Mouse (Mus musculus) mouse trophoblast stem cell (cell line): ENCODE data around the gene Galr3.
"Not testable (repeated sequence)": the region's sequence is repeated elsewhere in the genome, so short reads cannot be mapped to it uniquely, and the experiment has no call there.

Experiments used
- in situ Hi-C, 2 experiments: fragments of 300-500 bp; cut with MseI, MboI; formaldehyde crosslinking; loops; 2 replicates in 1 of 2; 3 replicates in 1 of 2; pipeline ENCODE4 v1.15.1; 2025

The Galr3 gene

DNA sequence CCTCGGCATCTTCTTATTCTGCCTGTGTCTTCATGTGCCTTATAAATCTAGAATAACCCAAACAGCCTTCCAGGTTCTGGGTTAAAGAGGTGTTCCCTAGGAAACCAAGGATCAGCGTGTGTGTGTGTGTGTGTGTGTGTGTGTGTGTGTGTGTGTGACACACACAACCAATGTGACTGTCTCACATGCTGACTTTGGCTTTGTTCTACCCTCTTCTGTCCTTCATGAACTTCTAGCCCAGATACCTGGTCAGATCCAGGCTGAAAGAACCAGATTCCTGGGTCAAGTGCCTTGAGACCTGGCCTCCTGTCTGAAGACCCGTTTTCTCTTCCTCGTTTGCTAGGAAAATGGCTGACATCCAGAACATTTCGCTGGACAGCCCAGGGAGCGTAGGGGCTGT lies at the start of gene Galr3:
Gene Galr3 (plus strand): TSS at position 301 of the 400 bp plus-strand sequence.
- in situ Hi-C loops = no loop called here

DNA sequence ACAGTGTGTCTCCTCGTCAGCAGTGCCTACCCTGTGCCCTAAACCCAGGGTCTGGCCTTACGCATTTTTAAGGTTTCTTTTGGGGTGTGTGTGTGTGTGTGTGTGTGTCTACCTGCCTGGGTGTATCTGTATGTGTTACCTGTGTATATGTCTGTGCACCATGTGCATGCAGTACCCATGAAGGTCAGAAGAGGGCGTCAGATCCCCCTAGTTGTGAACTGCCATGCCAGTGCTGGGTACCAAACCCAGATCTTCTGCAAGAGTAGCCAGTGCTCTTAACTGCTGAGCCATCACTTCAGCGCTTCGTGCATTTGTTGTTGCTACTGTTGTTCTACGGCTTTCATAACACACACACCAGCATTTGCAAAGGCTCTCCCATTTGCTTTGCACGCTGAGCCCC lies 49.5 kb upstream of the Galr3 start:
- in situ Hi-C loops = no loop called here

DNA sequence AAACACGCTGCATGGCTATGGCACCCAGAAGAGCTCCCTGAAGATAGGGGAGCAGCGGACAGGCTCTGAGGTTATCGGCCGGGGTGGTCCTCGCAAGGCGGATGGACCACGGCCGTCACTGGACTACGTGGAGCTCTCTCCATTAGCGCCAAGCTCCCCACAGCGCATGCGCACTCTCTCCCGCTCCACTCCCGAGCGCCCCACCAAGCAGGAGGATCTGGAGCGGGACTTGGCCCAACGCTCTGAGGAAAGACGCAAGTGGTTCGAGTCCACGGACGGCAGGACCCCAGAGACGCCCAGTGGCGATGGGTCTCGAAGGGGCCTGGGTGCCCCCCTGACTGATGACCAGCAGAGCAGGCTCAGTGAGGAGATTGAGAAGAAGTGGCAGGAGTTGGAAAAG lies 48.8 kb upstream of the Galr3 start:
- in situ Hi-C loops = no loop called here

DNA sequence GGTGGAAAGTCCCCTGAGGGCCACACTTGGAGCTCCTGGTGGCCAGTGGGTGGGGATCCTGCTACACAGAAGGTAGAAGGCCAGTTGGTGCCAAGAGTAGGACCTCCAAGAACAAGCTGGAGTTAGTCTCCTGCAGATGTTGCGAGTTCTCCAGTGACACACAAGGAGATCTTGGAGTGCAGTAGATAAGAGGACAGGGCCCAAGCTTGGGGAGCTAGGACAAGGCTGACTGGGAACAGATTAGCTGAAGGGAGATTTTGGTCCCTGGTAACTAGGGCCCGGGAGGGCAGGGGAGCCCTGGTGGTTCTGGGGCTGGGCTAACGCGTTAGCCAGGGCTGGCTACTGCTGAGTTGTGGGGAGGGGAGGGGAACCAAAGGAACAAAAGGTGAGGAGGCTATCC lies 45.8 kb upstream of the Galr3 start:
- in situ Hi-C loops = no loop called here

DNA sequence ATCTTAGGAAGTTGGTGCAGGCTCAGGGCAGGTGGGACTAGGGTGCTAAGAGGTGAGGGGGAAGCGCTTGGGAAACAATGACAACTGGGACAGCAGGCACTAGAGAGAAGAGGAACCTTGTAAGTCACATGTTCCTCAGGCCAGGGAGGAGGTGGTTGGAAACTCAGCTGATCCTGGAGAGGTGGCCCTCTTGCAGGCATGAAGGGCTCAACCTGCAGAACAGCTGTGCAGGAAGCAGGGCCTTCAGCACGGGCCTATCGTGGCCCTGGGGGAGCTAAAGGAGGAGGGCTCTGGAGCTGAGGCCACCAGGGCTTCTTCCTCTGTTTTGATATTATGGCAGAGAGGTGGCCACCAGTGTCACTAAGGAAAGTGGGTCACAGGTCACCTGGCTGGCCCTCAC lies 45.0 kb upstream of the Galr3 start:
- in situ Hi-C loops = no loop called here

DNA sequence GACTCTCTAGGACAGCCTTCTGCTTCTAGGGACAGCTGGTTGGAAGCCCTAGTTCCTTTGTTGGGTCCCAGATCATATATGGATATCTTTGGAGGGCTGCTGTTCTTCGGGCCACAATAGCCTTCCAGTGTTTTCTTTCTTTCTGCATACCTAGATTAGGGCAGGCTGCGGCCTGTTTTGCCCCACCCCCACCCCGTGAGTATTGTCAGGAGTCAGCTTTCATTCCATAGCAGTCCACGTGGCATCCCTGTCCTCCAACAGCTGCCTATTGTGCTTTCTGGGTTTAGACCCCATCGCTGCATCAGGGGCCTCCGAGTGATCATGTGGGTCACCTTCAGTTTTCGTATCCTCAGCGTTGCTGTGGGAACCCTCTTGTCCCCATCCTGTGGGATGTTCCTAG lies 43.3 kb upstream of the Galr3 start:
- in situ Hi-C loops = no loop called here

DNA sequence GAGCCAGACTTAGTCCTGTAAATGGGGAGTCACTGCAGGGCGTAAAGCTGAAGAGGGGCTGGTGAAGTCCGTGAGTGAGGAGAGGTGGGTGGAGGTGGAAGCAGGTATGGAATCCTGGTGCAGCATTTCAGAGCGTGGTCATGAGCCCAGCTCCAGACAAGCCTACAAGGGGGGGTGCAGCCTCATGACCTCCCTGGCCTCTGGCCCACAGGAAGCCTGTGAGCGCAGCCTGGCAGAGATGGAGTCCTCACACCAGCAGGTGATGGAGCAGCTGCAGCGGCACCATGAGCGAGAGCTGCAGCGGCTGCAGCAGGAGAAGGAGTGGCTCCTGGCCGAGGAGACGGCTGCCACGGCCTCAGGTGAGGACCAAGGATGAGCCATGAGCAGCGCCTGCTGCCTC lies 42.1 kb upstream of the Galr3 start:
- in situ Hi-C loops = no loop called here

DNA sequence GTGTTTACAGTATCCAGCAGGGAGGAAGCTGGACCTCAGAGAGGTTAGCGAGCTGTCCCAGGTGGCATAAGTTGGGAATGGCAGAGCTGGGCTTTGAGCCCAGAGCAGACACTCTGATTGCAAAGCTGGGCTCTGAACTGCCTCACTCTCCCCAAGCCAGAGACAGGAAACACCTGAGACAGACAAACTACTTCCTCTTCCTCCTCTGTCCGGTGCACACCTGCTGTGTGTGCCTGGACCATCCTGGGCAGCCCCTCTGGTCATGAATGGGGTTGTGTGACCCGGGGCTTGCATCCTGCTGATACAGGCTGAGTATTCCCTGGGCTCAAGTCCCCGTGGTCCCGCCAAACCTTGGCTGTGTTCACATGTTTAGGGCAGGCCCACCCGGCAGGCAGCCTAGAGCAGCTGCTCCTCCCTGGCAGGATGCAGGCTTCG lies 41.3 kb upstream of the Galr3 start:
- in situ Hi-C loops = no loop called here

DNA sequence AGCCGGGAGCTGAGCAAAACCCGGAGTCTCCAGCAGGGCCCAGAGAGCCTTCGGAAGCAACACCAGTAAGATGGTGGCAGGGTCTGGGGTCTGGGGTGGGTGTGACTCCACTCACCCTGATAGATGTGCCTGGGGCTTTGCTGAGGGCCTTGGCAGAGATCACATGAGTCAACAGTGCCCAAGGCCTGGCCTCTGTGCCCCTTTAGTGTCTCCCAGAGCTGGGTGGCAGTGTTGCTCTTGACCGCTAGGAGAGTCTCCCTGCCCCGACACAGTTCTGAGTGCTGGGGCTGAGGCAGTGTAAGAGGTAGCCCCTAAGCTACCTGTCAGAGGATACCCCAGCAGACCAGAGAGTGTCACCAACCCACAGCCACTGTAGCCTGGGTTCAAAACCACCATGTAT lies 40.1 kb upstream of the Galr3 start:
- in situ Hi-C loops = no loop called here

DNA sequence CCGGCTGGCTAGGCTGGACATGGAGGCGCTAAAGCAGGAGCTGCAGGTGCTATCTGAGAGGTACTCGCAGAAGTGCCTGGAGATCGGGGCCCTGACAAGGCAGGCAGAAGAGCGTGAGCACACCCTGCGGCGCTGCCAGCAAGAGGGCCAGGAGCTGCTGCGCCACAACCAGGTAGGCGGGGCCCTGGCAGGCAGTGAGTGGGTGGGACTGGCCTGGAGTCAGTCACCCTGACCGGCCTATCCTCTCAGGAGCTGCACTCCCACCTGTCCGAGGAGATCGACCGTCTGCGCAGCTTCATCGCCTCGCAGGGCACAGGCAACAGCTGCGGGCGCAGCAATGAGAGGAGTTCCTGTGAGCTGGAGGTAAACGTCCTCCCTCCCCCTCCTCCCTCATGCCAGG lies 39.6 kb upstream of the Galr3 start:
- in situ Hi-C loops = no loop called here

DNA sequence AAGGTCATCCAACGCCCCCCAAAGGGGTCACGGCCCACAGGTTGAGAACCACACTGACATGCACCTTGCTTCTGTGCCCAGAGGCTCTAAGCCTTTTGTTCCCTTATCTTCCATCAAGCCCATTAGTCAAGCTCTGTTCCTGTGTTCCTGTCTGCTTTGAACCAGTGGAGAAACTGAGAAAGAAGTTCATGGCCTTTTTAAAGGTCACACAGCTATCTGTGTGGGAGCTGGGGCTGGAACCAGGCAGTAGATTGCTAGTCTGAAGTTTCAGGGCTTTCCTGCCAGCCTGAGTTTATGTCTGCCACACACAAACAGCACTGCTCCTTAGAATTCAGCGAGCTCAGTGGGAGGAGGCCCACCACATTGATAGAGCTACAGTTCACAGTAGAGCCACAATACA lies 38.6 kb upstream of the Galr3 start:
- in situ Hi-C loops = no loop called here

DNA sequence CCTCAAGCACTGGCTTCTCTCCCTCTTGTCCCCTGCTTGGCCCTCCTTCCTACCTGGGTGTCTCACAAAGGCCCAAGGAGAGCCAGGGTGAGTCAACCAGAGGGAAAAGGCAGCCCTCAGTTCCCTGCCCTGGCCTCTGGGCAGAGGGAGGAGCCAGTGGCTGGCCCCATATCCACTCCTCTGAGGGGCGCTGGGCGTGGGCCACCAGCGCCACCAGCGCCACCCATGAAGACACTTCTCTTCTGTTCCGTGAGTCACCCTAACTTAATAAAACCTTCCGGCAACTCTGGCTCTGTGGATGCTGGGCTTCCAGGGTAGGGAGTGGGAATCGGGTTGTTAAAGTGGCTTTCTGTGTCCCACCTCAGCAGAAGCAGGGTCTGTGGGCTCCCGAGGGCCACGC lies 36.1 kb upstream of the Galr3 start:
- in situ Hi-C loops = no loop called here

DNA sequence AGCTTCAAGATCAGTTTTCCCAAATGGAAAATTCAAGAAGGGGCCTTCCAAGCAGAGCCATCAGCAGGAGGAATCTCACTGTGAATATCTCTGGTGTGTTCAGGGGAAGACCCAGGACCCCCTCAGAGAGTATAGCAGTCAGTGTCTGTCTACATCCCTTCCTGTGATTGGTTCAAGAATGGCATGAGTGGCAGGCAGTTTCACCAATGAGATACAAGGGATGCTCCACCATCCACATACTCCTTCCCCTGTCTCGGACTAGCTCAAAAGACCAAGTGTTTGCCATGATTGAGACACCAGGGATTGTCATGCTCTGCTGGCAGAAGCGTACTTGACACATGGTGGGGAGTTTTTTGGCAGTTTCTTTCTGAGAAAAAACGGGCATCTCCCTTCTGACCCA lies 35.0 kb upstream of the Galr3 start:
- in situ Hi-C loops = no loop called here

DNA sequence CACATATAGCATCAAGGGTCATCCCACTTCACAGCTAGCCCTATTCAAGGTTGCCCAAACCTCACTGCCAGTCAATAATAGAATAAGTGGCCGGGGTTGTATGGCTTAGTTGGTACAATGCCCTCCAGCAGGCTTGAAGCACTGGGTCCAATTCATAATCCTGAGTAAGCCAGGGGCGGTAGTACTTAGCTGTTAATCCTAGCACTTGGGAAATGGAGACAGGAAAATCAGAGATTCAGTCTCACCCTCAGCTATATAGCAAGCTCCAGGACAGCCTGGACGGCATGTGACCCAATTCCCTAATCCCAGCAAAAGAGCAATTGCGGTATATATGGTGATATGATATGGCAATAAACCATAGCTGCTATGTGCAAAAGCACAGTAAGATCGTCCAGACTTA lies 34.6 kb upstream of the Galr3 start:
- in situ Hi-C loops = no loop called here

DNA sequence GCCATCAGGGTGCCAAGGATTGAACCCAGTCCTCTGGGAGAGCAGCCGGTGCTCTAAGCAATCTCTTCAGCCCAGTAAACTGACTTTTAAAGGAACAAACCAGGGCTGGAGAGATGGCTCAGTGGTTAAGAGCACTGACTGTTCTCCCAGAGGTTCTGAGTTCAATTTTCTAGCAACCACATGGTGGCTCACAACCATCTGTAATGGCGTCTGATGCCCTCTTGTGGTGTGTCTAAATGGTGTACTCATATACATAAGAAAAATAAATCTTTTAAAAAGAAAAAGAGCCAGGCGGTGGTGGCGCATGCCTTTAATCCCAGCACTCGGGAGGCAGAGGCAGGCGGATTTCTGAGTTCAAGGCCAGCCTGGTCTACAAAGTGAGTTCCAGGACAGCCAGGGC lies 33.8 kb upstream of the Galr3 start:
- in situ Hi-C loops = not testable (repeated sequence)

DNA sequence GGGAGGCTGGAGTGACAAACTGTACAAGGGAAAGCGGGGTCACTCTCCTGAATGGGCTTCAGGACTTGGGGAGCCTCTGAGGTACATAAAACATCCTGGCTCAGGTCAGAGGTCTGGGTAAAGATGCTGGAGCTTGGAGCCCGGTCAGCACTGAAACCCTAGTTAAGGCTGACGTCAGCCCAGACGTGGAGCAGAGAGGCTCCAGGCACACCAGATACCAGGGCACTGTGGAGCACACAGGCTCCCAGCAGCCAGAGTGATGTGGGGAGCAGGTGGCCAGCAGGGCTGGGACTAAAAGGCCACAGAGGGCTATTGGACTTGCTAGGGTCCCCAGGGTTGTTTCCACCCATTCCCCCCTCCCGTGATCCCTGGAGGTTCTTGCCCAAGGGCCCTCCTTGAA lies 32.0 kb upstream of the Galr3 start:
- in situ Hi-C loops = no loop called here

DNA sequence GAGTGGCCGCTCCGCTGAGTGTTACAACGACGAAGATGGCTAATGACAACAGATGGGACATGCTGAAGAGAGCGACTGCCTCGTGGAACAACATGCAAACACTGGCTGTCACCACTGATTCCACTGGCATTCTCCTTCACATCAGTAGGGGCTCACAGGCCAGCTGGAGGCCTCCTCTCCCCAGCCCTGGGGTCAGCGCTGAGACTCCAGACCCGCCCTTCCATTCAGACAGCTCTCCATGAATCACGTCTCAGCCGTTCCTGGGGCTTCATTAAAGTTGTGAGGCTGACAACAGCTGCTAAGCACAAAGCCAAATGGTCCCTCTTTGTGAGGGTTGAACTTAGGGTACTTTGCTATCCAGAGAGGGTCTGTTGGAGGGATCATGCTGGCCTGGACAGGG lies 30.1 kb upstream of the Galr3 start:
- in situ Hi-C loops = no loop called here

DNA sequence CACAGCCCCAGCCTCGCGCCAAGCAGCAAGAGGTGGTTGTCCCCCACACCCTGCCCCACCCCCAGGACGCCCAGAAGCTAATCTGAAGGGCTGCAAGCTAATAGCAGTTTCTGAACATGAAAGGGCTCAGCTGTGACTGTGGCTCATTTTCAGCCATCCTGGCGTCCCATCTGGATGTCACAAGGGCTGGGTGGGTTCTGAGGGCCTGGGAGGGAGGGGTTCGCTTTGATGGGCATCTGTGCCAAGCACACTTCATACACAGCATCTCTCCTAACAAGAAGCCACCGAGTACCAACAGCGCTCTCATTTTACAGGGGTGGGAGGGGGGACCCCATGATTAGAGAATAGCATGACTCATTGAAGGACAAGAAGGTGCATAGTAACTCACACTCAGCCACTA lies 28.3 kb upstream of the Galr3 start:
- in situ Hi-C loops = no loop called here

DNA sequence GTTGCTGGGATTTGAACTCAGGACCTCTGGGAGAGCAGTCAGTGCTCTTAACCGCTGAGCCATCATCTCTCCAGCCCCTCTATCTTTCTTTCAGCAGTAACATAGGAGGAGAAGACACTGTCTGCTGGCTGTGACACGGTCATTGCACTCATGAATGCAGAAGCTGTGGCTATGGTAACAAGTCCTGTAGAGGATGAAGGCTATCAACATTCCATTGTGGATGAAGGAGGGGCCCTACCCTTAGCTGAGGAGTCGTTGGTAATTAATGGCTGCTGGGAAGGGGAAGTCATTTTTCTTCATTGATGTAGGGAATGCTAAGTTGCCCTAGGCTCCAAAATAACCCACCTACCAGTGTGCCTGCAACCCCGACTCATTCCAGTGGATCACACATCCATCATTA lies 23.5 kb upstream of the Galr3 start:
- in situ Hi-C loops = no loop called here

DNA sequence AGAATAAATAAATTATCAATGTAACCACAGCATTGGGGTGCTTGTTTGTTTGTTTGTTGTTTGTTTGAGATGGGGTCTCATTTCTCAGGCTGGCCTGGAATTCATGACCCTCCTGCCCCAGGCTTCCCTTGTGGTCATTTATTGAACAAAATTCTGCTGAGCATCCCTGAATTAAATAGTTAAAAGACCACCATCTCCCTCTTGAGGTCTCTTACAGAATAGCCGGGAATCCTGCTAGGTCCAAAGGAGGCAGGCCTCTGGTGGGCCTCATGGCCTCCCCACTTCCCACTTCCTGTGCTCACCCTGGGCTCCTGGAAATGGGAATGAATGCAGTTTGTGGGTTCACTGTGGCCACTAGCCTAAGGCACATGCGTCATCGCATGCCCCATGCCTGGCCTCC lies 22.8 kb upstream of the Galr3 start:
- in situ Hi-C loops = no loop called here

DNA sequence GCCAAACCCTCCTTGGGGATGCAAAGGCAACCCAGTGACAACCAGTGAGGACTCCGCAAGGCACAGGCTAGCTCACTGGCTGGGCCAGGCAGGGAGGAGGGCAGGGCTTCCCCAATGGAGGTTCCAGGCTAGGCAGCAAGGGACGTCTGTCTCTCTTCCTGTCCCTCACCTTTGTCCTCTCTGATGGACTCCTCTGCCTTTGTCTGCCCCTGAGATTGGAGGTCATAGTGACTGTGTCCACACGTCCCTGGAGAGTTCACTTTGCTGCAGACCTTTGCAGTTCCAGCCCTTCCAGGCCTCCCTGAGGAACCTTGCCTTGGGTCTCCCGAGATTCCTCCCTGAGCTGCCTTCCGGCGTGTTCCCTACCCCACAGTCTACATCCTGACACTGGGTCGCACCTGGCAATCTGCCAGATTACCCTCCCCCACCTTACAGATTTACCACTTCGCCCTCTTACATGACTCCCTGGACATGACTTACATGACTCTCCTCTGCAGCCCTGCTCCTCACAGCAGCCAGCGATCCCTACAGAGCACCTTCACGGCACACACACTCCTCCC lies 18.9 kb upstream of the Galr3 start:
- in situ Hi-C loops = no loop called here

DNA sequence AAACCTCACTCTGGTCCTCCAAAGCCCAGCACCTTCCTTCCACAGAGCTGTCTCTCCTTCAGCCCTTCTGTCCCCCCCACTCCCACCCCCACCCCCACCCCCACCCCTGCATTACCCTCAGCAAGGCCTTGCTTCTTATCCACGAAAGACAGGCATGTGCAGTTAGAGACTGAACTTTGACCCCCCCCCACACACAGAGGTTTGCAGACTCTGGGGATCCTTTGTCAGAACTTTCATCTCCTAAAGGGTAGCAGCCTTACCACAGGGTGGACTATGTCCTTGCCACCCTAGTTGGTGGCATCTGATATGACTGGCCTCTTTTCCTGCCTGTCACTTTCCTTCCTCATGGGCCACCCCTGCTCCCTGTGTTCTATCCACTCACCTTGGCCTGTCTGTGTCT lies 18.3 kb upstream of the Galr3 start:
- in situ Hi-C loops = no loop called here

DNA sequence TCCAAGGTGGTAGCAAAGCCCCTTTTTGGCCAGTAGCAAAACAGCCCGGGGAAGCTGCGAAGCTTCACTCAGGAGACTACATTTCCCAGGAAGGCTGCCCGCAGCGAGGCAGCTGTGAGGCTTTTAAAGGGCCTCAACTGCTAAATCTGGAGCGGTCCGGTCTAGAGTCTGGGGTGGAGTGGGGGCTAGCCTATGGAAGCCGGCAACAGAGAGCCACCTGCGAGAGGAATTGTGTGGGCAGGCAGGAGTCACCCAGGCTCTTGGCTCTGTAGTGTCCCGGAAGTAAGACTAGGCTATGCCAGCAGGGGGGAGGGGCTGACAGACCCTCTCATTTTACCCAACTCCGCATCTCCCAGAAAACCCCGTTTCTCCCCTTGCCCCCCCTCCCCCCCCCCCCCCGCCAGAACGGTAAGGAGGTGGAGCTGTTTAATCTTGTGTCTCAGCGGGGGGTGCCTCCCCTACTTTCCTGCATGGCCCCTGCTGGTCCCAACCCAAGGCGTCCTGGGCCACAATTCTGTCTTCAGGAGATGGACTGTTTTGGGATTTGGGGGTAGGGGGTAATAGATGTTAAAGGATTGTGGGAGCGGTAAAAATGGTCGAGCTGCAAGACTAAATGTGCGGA lies 15.9 kb upstream of the Galr3 start:
- in situ Hi-C loops = no loop called here
